Mouse (Mus musculus): ENCODE results near the gene Cd320. TPM values are rescaled to one million over a fixed set of nuclear protein-coding genes. Genes with fewer than 3 reads are reported as not detected.

Gene Cd320
- total and polyA plus RNA-seq, 2 experiments = 7.1 to 13.0 TPM

DNA sequence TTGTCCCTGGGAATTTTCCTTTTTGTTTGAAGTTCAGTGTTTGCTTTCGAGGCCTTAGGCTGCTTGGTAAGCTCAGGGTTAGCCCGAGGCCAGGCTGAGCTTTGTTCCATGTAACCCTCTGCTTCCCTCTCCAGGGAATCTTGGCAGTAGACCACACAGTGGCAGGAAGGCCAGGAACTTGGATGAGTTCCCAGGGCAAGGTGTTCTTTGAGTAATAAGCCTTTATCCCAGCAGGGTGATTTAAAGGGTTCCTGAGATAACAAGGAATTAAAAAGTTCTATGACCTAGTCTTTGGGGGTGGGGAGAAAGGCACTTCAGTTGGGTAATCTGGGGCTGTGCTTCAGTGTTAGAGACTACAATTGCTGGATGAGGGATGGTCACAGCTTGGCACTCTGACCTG, 14.0 kb upstream of the Cd320 start:
- Histone ChIP-seq H3K4me1 (ENCODE audit: control insufficient read depth, insufficient read depth, low read length) (peaks cover 20% of the 10 kb centered on the region), H3K36me3 (ENCODE audit: control insufficient read depth, insufficient read depth, low read length) (peaks cover 33% of the 10 kb centered on the region), H3K4me3 (ENCODE audit: insufficient read depth, low read depth, low read length) (no peak overlapping the region), H3K9ac (ENCODE audit: low read depth, low read length) (no peak overlapping the region), H3K27me3 (ENCODE audit: control insufficient read depth, insufficient read depth, low read length) (no peaks in the 10 kb centered on the region), H3K79me2 (ENCODE audit: control insufficient read depth, insufficient read depth, low read length) (peaks cover 9% of the 10 kb centered on the region; the same call in 1 of the 2 replicates), H3K27ac (replicated peaks; ENCODE audit: insufficient read depth, low read depth, low read length) (0 out of 2 replicates have a peak overlapping the region, but pooled peaks have one; percentile 17)
- DNase-seq (ENCODE audit: extremely low read depth, low read depth, low spot score) = peak; percentile 100
- TF ChIP-seq CTCF (IDR thresholded peaks at IDR 0.05; ENCODE audit: low read depth, low read length) (no peak), POLR2A (IDR thresholded peaks at IDR 0.05; ENCODE audit: extremely low read depth, insufficient read depth, low read length) (no peak)
- WGBS = 8% methylated on average over 2 of the region's 2 CpGs

DNA sequence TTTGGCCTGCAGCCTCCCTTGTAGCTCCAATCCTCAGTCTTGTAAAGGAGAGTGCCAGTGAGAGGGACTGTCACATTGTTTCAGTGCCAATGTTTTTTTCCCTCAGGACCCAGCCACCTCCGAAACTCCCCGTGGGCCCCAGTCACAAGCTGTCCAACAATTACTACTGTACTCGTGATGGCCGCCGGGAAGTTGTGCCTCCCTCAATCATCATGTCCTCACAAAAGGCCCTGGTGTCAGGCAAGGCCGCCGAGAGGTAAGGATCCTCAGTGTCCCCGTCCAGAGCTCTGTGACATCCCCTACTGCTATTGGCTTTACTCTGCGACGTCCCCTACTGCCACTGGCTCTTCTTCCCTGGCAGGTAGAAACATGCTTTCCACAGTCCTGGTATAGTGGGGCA, 13.3 kb upstream of the Cd320 start:
- Histone ChIP-seq H3K36me3 (ENCODE audit: control insufficient read depth, insufficient read depth, low read length) (peaks cover 39% of the 10 kb centered on the region), H3K4me3 (ENCODE audit: insufficient read depth, low read depth, low read length) (no peak overlapping the region), H3K27ac (replicated peaks; ENCODE audit: insufficient read depth, low read depth, low read length) (no peak overlapping the region), H3K27me3 (ENCODE audit: control insufficient read depth, insufficient read depth, low read length) (no peaks in the 10 kb centered on the region), H3K4me1 (ENCODE audit: control insufficient read depth, insufficient read depth, low read length) (peaks cover 20% of the 10 kb centered on the region), H3K9ac (ENCODE audit: low read depth, low read length) (no peak overlapping the region), H3K79me2 (ENCODE audit: control insufficient read depth, insufficient read depth, low read length) (peaks cover 9% of the 10 kb centered on the region; the same call in 1 of the 2 replicates)
- no peak for DNase-seq (ENCODE audit: extremely low read depth, low read depth, low spot score)
- TF ChIP-seq POLR2A (IDR thresholded peaks at IDR 0.05; ENCODE audit: extremely low read depth, insufficient read depth, low read length) (no peak), CTCF (IDR thresholded peaks at IDR 0.05; ENCODE audit: low read depth, low read length) (no peak)
- 90% methylated on average over 10 of the region's 10 CpGs for WGBS

DNA sequence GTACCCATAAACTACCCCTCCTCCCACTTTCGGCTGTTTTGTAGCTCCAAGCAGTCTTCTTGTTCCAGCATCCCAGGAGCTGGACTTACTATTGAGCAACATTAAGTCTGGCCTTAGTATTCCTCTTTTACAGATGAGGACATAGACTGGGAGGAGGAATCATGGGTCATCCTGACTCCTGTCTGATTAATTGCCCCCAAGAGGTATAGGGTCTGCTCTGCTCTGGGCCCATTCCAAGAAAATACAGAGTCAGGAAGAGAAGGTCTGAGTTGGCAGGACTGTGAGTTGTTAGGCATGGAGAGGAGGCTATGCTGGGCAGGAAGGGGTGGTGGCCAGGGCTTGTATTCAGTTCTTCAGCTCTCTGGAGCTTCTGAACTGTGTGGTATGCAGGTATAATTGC, 1.3 kb downstream of the Cd320 start:
- DNase-seq (ENCODE audit: extremely low read depth, low read depth, low spot score) = no peak
- Histone ChIP-seq H3K9ac (ENCODE audit: low read depth, low read length) (no peak overlapping the region), H3K4me1 (ENCODE audit: control insufficient read depth, insufficient read depth, low read length) (peaks cover 5% of the 10 kb centered on the region), H3K79me2 (ENCODE audit: control insufficient read depth, insufficient read depth, low read length) (peaks cover 3% of the 10 kb centered on the region; the same call in 1 of the 2 replicates), H3K27ac (replicated peaks; ENCODE audit: insufficient read depth, low read depth, low read length) (no peak overlapping the region), H3K27me3 (ENCODE audit: control insufficient read depth, insufficient read depth, low read length) (no peaks in the 10 kb centered on the region), H3K36me3 (ENCODE audit: control insufficient read depth, insufficient read depth, low read length) (no peaks in the 10 kb centered on the region), H3K4me3 (ENCODE audit: insufficient read depth, low read depth, low read length) (no peak overlapping the region)
- WGBS = 29% methylated on average over 1 of the region's 1 CpGs
- TF ChIP-seq CTCF (IDR thresholded peaks at IDR 0.05; ENCODE audit: low read depth, low read length) (no peak), POLR2A (IDR thresholded peaks at IDR 0.05; ENCODE audit: extremely low read depth, insufficient read depth, low read length) (no peak)

DNA sequence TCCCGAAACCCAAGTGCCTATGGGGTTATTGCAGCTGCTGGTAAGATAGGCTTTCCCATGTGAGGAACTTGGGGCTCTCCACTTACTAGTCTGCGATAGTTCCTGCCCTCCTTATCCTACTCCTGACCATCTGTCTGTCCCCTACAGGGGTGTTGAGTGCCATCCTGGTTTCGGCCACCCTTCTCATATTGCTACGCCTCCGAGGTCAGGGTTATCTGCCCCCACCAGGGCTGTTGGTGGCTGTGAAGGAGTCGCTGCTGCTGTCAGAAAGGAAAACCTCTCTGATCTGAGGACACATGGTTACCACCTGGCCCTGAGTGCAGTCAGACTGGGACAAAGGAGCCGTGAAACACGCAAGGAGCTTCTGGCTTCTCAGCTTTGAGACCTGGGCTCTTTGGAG, 5.2 kb downstream of the Cd320 start:
- Histone ChIP-seq H3K36me3 (ENCODE audit: control insufficient read depth, insufficient read depth, low read length) (no peaks in the 10 kb centered on the region), H3K4me3 (ENCODE audit: insufficient read depth, low read depth, low read length) (no peak overlapping the region), H3K9ac (ENCODE audit: low read depth, low read length) (no peak overlapping the region), H3K27ac (replicated peaks; ENCODE audit: insufficient read depth, low read depth, low read length) (no peak overlapping the region), H3K4me1 (ENCODE audit: control insufficient read depth, insufficient read depth, low read length) (peaks cover 7% of the 10 kb centered on the region), H3K27me3 (ENCODE audit: control insufficient read depth, insufficient read depth, low read length) (no peaks in the 10 kb centered on the region), H3K79me2 (ENCODE audit: control insufficient read depth, insufficient read depth, low read length) (peaks cover 3% of the 10 kb centered on the region; the same call in 1 of the 2 replicates)
- TF ChIP-seq CTCF (IDR thresholded peaks at IDR 0.05; ENCODE audit: low read depth, low read length) = no peak
- TF ChIP-seq POLR2A (IDR thresholded peaks at IDR 0.05; ENCODE audit: extremely low read depth, insufficient read depth, low read length) = no peak
- 93% methylated on average over 8 of the region's 8 CpGs for WGBS
- no peak for DNase-seq (ENCODE audit: extremely low read depth, low read depth, low spot score)

DNA sequence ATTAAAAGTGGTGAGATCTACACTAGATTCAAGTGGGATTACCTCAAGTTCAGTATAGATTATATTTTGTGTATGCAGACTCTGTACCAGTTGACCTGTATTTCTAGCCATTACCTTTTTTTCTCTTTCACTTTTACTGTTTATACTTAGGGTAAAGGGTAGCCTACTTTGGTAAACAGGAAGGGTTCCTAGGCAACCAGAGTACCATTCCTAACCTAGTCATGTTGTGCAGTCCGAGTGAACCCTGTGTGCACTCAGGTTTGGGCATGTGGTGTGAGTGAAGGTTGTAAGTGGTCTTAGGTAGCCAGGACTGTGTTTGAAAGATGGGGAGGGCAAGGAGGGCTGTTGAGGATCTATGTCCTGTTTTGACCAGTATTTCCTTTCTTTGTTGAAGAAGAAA, 8.4 kb downstream of the Cd320 start:
- peaks cover 2% of the 10 kb centered on the region; the same call in 1 of the 2 replicates for H3K4me1 ChIP-seq (ENCODE audit: control insufficient read depth, insufficient read depth, low read length)
- WGBS = 4% methylated on average over 1 of the region's 1 CpGs
- TF ChIP-seq POLR2A (IDR thresholded peaks at IDR 0.05; ENCODE audit: extremely low read depth, insufficient read depth, low read length) (no peak), CTCF (IDR thresholded peaks at IDR 0.05; ENCODE audit: low read depth, low read length) (no peak)
- H3K9ac ChIP-seq (ENCODE audit: low read depth, low read length) = no peak overlapping the region
- H3K36me3 ChIP-seq (ENCODE audit: control insufficient read depth, insufficient read depth, low read length) = no peaks in the 10 kb centered on the region
- H3K4me3 ChIP-seq (ENCODE audit: insufficient read depth, low read depth, low read length) = no peak overlapping the region
- H3K27ac ChIP-seq (replicated peaks; ENCODE audit: insufficient read depth, low read depth, low read length) = no peak overlapping the region
- DNase-seq (ENCODE audit: extremely low read depth, low read depth, low spot score) = peak; percentile 36
- no peaks in the 10 kb centered on the region for H3K79me2 ChIP-seq (ENCODE audit: control insufficient read depth, insufficient read depth, low read length)
- H3K27me3 ChIP-seq (ENCODE audit: control insufficient read depth, insufficient read depth, low read length) = no peaks in the 10 kb centered on the region

DNA sequence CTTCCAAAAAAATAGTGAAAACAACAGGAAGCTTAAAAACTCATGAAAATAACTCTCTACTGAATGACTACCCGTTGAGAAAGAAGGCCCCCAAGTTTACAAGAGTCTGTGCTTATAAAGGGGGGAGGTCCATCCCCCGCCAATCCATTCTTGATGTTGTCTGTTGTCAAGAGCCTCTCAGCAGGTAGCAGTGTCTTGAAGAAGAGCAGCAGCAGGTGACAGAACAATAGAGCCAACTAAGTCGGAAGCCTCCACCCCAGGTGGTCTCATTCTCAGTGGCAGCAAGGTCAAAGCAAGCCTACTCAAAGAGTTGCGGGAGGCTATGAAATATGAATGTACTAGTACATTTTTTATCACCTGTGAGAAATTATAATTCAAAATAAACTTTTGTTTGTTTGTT, 14.9 kb downstream of the Cd320 start:
- Histone ChIP-seq H3K27me3 (ENCODE audit: control insufficient read depth, insufficient read depth, low read length) (no peaks in the 10 kb centered on the region), H3K9ac (ENCODE audit: low read depth, low read length) (no peak overlapping the region), H3K79me2 (ENCODE audit: control insufficient read depth, insufficient read depth, low read length) (no peaks in the 10 kb centered on the region), H3K4me1 (ENCODE audit: control insufficient read depth, insufficient read depth, low read length) (no peaks in the 10 kb centered on the region), H3K4me3 (ENCODE audit: insufficient read depth, low read depth, low read length) (no peak overlapping the region), H3K27ac (replicated peaks; ENCODE audit: insufficient read depth, low read depth, low read length) (no peak overlapping the region), H3K36me3 (ENCODE audit: control insufficient read depth, insufficient read depth, low read length) (no peaks in the 10 kb centered on the region)
- DNase-seq (ENCODE audit: extremely low read depth, low read depth, low spot score) = no peak
- no peak for TF ChIP-seq POLR2A (IDR thresholded peaks at IDR 0.05; ENCODE audit: extremely low read depth, insufficient read depth, low read length)
- no peak for TF ChIP-seq CTCF (IDR thresholded peaks at IDR 0.05; ENCODE audit: low read depth, low read length)
- 85% methylated on average over 4 of the region's 4 CpGs for WGBS
